In genomic region chrX:85771303-85771702, GRCm38 (mm10) we compare ENCODE assay signal across 21 mouse cellular contexts. TPM values are rescaled to one million over a fixed set of nuclear protein-coding genes. Genes with fewer than 3 reads are reported as not detected.
A peak's percentile ranks its signal among the peaks of the same experiment; 100 is the strongest.
DNase-seq lines count a peak whose midpoint lies in the region; ATAC-seq and TF ChIP-seq lines count a peak whose summit lies in the region.
"Had no signal": no experiment of that assay in that cellular context is flagged by ENCODE, and none has a peak within 500 bp of the region (broad histone marks: within the 10 kb centered on the region; RNA-seq: fewer than 3 reads in every experiment).

No protein-coding gene starts in this region.

- no peaks in the 10 kb centered on the region for H3K27me3 ChIP-seq in intestine, postnatal 0 days (replicated peaks; ENCODE audit: control insufficient read depth, insufficient read depth, low read length)
- no peaks in the 10 kb centered on the region for H3K27me3 ChIP-seq in intestine, embryonic 16.5 days (replicated peaks; ENCODE audit: control insufficient read depth, insufficient read depth, low read length)
- no peaks in the 10 kb centered on the region for H3K27me3 ChIP-seq in stomach, postnatal 0 days (ENCODE audit: control insufficient read depth, insufficient read depth, low read length)
- H3K27me3 ChIP-seq: embryonic facial prominence, embryonic 15.5 days; forebrain, embryonic 15.5 days; heart, embryonic 15.5 days; hindbrain, embryonic 13.5 days had no signal

- no peak overlapping the region for H3K9ac ChIP-seq in intestine, postnatal 0 days (ENCODE audit: low read depth, low read length)
- no peak overlapping the region for H3K9ac ChIP-seq in intestine, embryonic 16.5 days (ENCODE audit: low read depth, low read length)
- H3K9ac ChIP-seq in stomach, postnatal 0 days (ENCODE audit: low read length), result no peak overlapping the region
- H3K9ac ChIP-seq: embryonic facial prominence, embryonic 15.5 days; forebrain, embryonic 15.5 days; heart, embryonic 15.5 days; hindbrain, embryonic 13.5 days had no signal

- H3K4me2 ChIP-seq in intestine, postnatal 0 days (replicated peaks; ENCODE audit: low read depth), result no peak overlapping the region
- H3K4me2 ChIP-seq in intestine, embryonic 16.5 days (ENCODE audit: low read depth, low read length), result no peak overlapping the region
- no peak overlapping the region for H3K4me2 ChIP-seq in stomach, postnatal 0 days (replicated peaks; ENCODE audit: low read depth)
- H3K4me2 ChIP-seq: embryonic facial prominence, embryonic 15.5 days; forebrain, embryonic 15.5 days; heart, embryonic 11.5 days; heart, embryonic 15.5 days; hindbrain, embryonic 13.5 days had no signal

- no peak overlapping the region for H3K27ac ChIP-seq in intestine, postnatal 0 days (ENCODE audit: low read depth, low read length)
- H3K27ac ChIP-seq in intestine, embryonic 16.5 days (ENCODE audit: low read length), result no peak overlapping the region
- 0 out of 2 replicates have a peak overlapping the region, but pooled peaks have one; percentile 18 for H3K27ac ChIP-seq in stomach, postnatal 0 days (replicated peaks)
- H3K27ac ChIP-seq: embryonic facial prominence, embryonic 15.5 days; forebrain, embryonic 15.5 days; heart, adult 2 months; heart, embryonic 15.5 days; hindbrain, embryonic 13.5 days; hindbrain, postnatal 0 days had no signal

- no peaks in the 10 kb centered on the region for H3K9me3 ChIP-seq in intestine, postnatal 0 days (ENCODE audit: control insufficient read depth)
- no peaks in the 10 kb centered on the region for H3K9me3 ChIP-seq in intestine, embryonic 16.5 days (ENCODE audit: control insufficient read depth, low read length)
- H3K9me3 ChIP-seq in stomach, postnatal 0 days (ENCODE audit: control insufficient read depth, low read length), result no peaks in the 10 kb centered on the region
- H3K9me3 ChIP-seq: embryonic facial prominence, embryonic 15.5 days; forebrain, embryonic 15.5 days; heart, embryonic 15.5 days; hindbrain, embryonic 13.5 days had no signal

- no peaks in the 10 kb centered on the region for H3K36me3 ChIP-seq in intestine, postnatal 0 days (ENCODE audit: control insufficient read depth, insufficient read depth)
- no peaks in the 10 kb centered on the region for H3K36me3 ChIP-seq in intestine, embryonic 16.5 days (ENCODE audit: control insufficient read depth, insufficient read depth, low read length)
- H3K36me3 ChIP-seq in stomach, postnatal 0 days (ENCODE audit: control insufficient read depth, insufficient read depth, low read length), result no peaks in the 10 kb centered on the region
- H3K36me3 ChIP-seq: embryonic facial prominence, embryonic 15.5 days; forebrain, embryonic 15.5 days; heart, embryonic 15.5 days; hindbrain, embryonic 13.5 days had no signal

- peak; percentile 20 for ATAC-seq in intestine, postnatal 0 days
- no peak for ATAC-seq in intestine, embryonic 16.5 days
- peak; percentile 54; the same call in 1 of the 2 replicates for ATAC-seq in stomach, postnatal 0 days (ENCODE audit: low FRiP score, low TSS enrichment)
- ATAC-seq: forebrain, embryonic 15.5 days; hindbrain, postnatal 0 days had no signal

- DNase-seq in 416B (ENCODE audit: low read depth), result peak; percentile 32
- peak; percentile 9 for DNase-seq in Muller cell, postnatal 12 days (ENCODE audit: inconsistent ontology term)
- no peak for DNase-seq in stomach, postnatal 0 days (ENCODE audit: low spot score)
- DNase-seq in layer of hippocampus, adult 9-11 months, result no peak
- no peak for DNase-seq in left cerebral cortex, adult 11 months (ENCODE audit: low spot score)
- DNase-seq: adrenal gland, postnatal 10 days; cerebellum, adult 11 months; cerebellum, adult 9-10 months; cerebellum, postnatal 25 days; gastrocnemius, postnatal 36 days; heart, adult 2 months; heart, postnatal 14 days had no signal

- no peak for TF ChIP-seq CTCF in intestine, postnatal 0 days (IDR thresholded peaks at IDR 0.05; ENCODE audit: low read depth)
- TF ChIP-seq CTCF in stomach, postnatal 0 days (IDR thresholded peaks at IDR 0.05; ENCODE audit: low read depth), result no peak

- 67% methylated on average over 3 of the region's 3 CpGs for WGBS in intestine, postnatal 0 days
- WGBS in intestine, embryonic 16.5 days, result 72% methylated on average over 3 of the region's 3 CpGs
- WGBS in stomach, postnatal 0 days, result 54% methylated on average over 3 of the region's 3 CpGs

- H3K4me3 ChIP-seq in intestine, postnatal 0 days (ENCODE audit: low read depth, low read length), result no peak overlapping the region
- no peak overlapping the region for H3K4me3 ChIP-seq in intestine, embryonic 16.5 days (ENCODE audit: low read length)
- no peak overlapping the region for H3K4me3 ChIP-seq in stomach, postnatal 0 days (ENCODE audit: low read depth, low read length)
- H3K4me3 ChIP-seq: embryonic facial prominence, embryonic 15.5 days; erythroblast, embryonic 14.5 days; forebrain, embryonic 15.5 days; heart, adult 2 months; heart, embryonic 15.5 days; hindbrain, embryonic 13.5 days had no signal

- H3K4me1 ChIP-seq in intestine, postnatal 0 days (replicated peaks; ENCODE audit: control insufficient read depth, insufficient read depth, low read length), result no peaks in the 10 kb centered on the region
- no peaks in the 10 kb centered on the region for H3K4me1 ChIP-seq in intestine, embryonic 16.5 days (ENCODE audit: control insufficient read depth, insufficient read depth, low read length)
- no peaks in the 10 kb centered on the region for H3K4me1 ChIP-seq in stomach, postnatal 0 days (replicated peaks; ENCODE audit: control insufficient read depth, insufficient read depth)
- H3K4me1 ChIP-seq: embryonic facial prominence, embryonic 15.5 days; forebrain, embryonic 15.5 days; heart, embryonic 15.5 days; hindbrain, embryonic 13.5 days had no signal

- no peak for TF ChIP-seq EP300 in stomach, postnatal 0 days (optimal IDR thresholded peaks at IDR 0.05)

RNA-seq across cellular contexts. Expression of gene Gk, which starts 5.3 kb away (rescaled TPM):
- polyA plus RNA-seq in intestine, postnatal 0 days (2015; fragmentation: Nextera tagmentation; extraction: Ambion mirVana), result 78.9 and 83.3 TPM in 2 replicates
- 39.3 and 55.9 TPM in 2 replicates for polyA plus RNA-seq in intestine, embryonic 16.5 days (2015; fragmentation: Nextera tagmentation; extraction: Ambion mirVana)
- polyA plus RNA-seq in stomach, postnatal 0 days (2015; fragmentation: Nextera tagmentation; extraction: Ambion mirVana), result 17.4 and 17.8 TPM in 2 replicates
- polyA plus RNA-seq: erythroblast, embryonic 14.5 days had no signal

Comparison
In these comparisons a context has a peak if more than half of its experiments do, and no peak if none do; other contexts are left out.
1. DNase-seq: peak in 416B (single experiment) and Muller cell, postnatal 12 days (single experiment); none in stomach, postnatal 0 days (single experiment), layer of hippocampus, adult 9-11 months (single experiment) and left cerebral cortex, adult 11 months (single experiment).